Mouse (Mus musculus) embryo, embryonic 10.5 days (tissue): Measurements from ENCODE around the gene Rpl34.

Source experiments
- DNase-seq: peaks from one replicate; pipeline ENCODE4 v3.0.0-alpha.2; 2015; ENCODE audit warnings: low spot score

Gene Rpl34

GRCm38 (mm10) chr3:130730189-130730653 lies at the start of gene Rpl34:
TSS of gene Rpl34 (minus strand) at chr3:130730398.
- DNase-seq = peak; percentile 97

GRCm38 (mm10) chr3:130768172-130768571 lies 38.0 kb upstream of the Rpl34 start:
- DNase-seq = no peak

- no peak for DNase-seq
Measured at GRCm38 (mm10) chr3:130764091-130764490, 33.9 kb upstream of the Rpl34 start.

- DNase-seq = peak; percentile 83
Measured at GRCm38 (mm10) chr3:130760711-130761435, 30.7 kb upstream of the Rpl34 start.

GRCm38 (mm10) chr3:130758157-130758841 lies 28.1 kb upstream of the Rpl34 start:
- no peak for DNase-seq

GRCm38 (mm10) chr3:130757117-130757852 lies 27.1 kb upstream of the Rpl34 start:
- DNase-seq = no peak

- DNase-seq = no peak
Measured at GRCm38 (mm10) chr3:130749206-130749605, 19.0 kb upstream of the Rpl34 start.

GRCm38 (mm10) chr3:130746673-130747619 lies 16.7 kb upstream of the Rpl34 start:
- no peak for DNase-seq

- peak; percentile 43 for DNase-seq
Measured at GRCm38 (mm10) chr3:130737652-130738361, 7.6 kb upstream of the Rpl34 start.

- no peak for DNase-seq
Measured at GRCm38 (mm10) chr3:130736758-130737157, 6.6 kb upstream of the Rpl34 start.

GRCm38 (mm10) chr3:130729472-130730188 lies 568 bp downstream of the Rpl34 start:
- peak; percentile 65 for DNase-seq

GRCm38 (mm10) chr3:130727676-130728075 lies 2.5 kb downstream of the Rpl34 start:
- DNase-seq = no peak

- DNase-seq = no peak
Measured at GRCm38 (mm10) chr3:130727036-130727435, 3.2 kb downstream of the Rpl34 start.

GRCm38 (mm10) chr3:130725718-130726117 lies 4.5 kb downstream of the Rpl34 start:
- DNase-seq = no peak

- DNase-seq = no peak
Measured at GRCm38 (mm10) chr3:130722733-130723478, 7.3 kb downstream of the Rpl34 start.

- no peak for DNase-seq
Measured at GRCm38 (mm10) chr3:130720225-130720624, 10.0 kb downstream of the Rpl34 start.

- DNase-seq = no peak
Measured at GRCm38 (mm10) chr3:130718871-130719270, 11.3 kb downstream of the Rpl34 start.

- no peak for DNase-seq
Measured at GRCm38 (mm10) chr3:130716555-130716954, 13.6 kb downstream of the Rpl34 start.

GRCm38 (mm10) chr3:130714775-130715568 lies 15.2 kb downstream of the Rpl34 start:
- DNase-seq = peak; percentile 90
